Mouse (Mus musculus) kidney, postnatal 4 days (tissue): ENCODE measurements around the gene Unc119.

Experiments used
- DNase-seq, 2 experiments: peaks; one replicate each; pipeline ENCODE4 v3.0.0; 2021; ENCODE audit warnings: mixed read lengths in 2 of 2

Gene Unc119

GRCm38 (mm10) chr11:78372610-78373009, 29.3 kb downstream of the Unc119 start:
- peak; percentile 65 to 71 for DNase-seq

- peak; percentile 44 to 69 for DNase-seq
These were observed 30.9 kb downstream of the Unc119 start for GRCm38 (mm10) chr11:78374147-78374546.

GRCm38 (mm10) chr11:78377549-78378159, 34.4 kb downstream of the Unc119 start:
- DNase-seq = peak; percentile 48 to 69

- no peak for DNase-seq
These were observed 37.1 kb downstream of the Unc119 start for GRCm38 (mm10) chr11:78380351-78380750.

GRCm38 (mm10) chr11:78380996-78381395, 37.7 kb downstream of the Unc119 start:
- no peak for DNase-seq

- no peak for DNase-seq
These were observed 39.0 kb downstream of the Unc119 start for GRCm38 (mm10) chr11:78382286-78382685.

- DNase-seq = no peak
These were observed 39.4 kb downstream of the Unc119 start for GRCm38 (mm10) chr11:78382701-78383100.

GRCm38 (mm10) chr11:78385776-78386175, 42.5 kb downstream of the Unc119 start:
- DNase-seq = no peak

GRCm38 (mm10) chr11:78386508-78387043, 43.3 kb downstream of the Unc119 start, which contains the start of gene Foxn1:
Foxn1 (minus strand) TSS chr11:78386558.
- no peak for DNase-seq

GRCm38 (mm10) chr11:78392728-78393127, 49.4 kb downstream of the Unc119 start:
- DNase-seq = no peak

GRCm38 (mm10) chr11:78396950-78397349, 53.7 kb downstream of the Unc119 start:
- peak in 1 of 2 experiments; percentile 50 for DNase-seq

GRCm38 (mm10) chr11:78397397-78397796, 54.1 kb downstream of the Unc119 start:
- DNase-seq = peak; percentile 86 to 89

- no peak for DNase-seq
These were observed 54.9 kb downstream of the Unc119 start for GRCm38 (mm10) chr11:78398212-78398611.
